Mouse (Mus musculus) kidney, embryonic 14.5 days (tissue): ENCODE data around the gene Scaper. TPM values are rescaled to one million over a fixed set of nuclear protein-coding genes. Genes with fewer than 3 reads are reported as not detected.
A peak's percentile ranks its signal among the peaks of the same experiment; 100 is the strongest.

ENCODE experiments used
- ATAC-seq: fragments of 200-750 bp; cut with Nextera tagmentation; 2 replicates; pipeline ENCODE4 v1.8.0; 2017; ENCODE audit warnings: moderate number of reproducible peaks, mild to moderate bottlenecking, moderate TSS enrichment, moderate library complexity; ENCODE audit not compliant: low FRiP score, low TSS enrichment
- H3K27ac ChIP-seq: fragments of 300-500 bp; sonication (generic); 2 replicates; pipeline ENCODE4 v1.5.1; 2014; ENCODE audit warnings: low read depth, mild to moderate bottlenecking, low read length, moderate library complexity, mixed read lengths
- H3K27me3 ChIP-seq: fragments of 300-500 bp; sonication (generic); 2 replicates; pipeline ENCODE4 v1.6.1; 2014; ENCODE audit warnings: mild to moderate bottlenecking, low read length; ENCODE audit not compliant: control insufficient read depth, insufficient read depth
- H3K36me3 ChIP-seq: fragments of 300-500 bp; sonication (generic); 2 replicates; pipeline ENCODE4 v1.6.1; 2014; ENCODE audit warnings: low read length, mixed read lengths; ENCODE audit not compliant: control insufficient read depth, insufficient read depth
- H3K4me1 ChIP-seq: fragments of 300-500 bp; sonication (generic); 2 replicates; pipeline ENCODE4 v1.6.1; 2014; ENCODE audit warnings: low read length, mixed read lengths; ENCODE audit not compliant: control insufficient read depth, insufficient read depth
- H3K4me2 ChIP-seq: fragments of 300-500 bp; sonication (generic); replicated peaks from 2 replicates; pipeline ENCODE4 v1.6.1; 2014; ENCODE audit warnings: low read depth, mild to moderate bottlenecking, low read length
- H3K4me3 ChIP-seq: fragments of 300-500 bp; sonication (generic); 2 replicates; pipeline ENCODE4 v1.5.1; 2014; ENCODE audit warnings: mild to moderate bottlenecking, low read length
- H3K9ac ChIP-seq: fragments of 300-500 bp; sonication (generic); 2 replicates; pipeline ENCODE4 v1.6.1; 2014; ENCODE audit warnings: low read depth, mild to moderate bottlenecking, low read length, moderate library complexity
- H3K9me3 ChIP-seq: fragments of 300-500 bp; sonication (generic); 2 replicates; pipeline ENCODE4 v1.6.1; 2016; ENCODE audit warnings: low read length; ENCODE audit not compliant: control insufficient read depth
- WGBS: fragments of 180-500 bp; shearing (Covaris S2); extraction: QIAGEN DNeasy Blood & Tissue Kit; methylation state at CpG from one replicate; pipeline ENCODE4 v1.1.7; 2014; 5-methylcytosine and 5-hydroxymethylcytosine counted together
- polyA plus RNA-seq: library from polyadenylated mRNA; unstranded; fragments of >200 nt; fragmentation: Nextera tagmentation; extraction: Ambion mirVana; gene quantifications from 2 replicates; pipeline ENCODE4 v1.2.1, GENCODE M21; 2014

Scaper gene
- polyA plus RNA-seq, 1 experiment from 2014 or later: 10.3 TPM

- Histone ChIP-seq H3K9ac (no peak overlapping the region), H3K27ac (no peak overlapping the region), H3K4me2 (peak overlapping the region; percentile 79), H3K4me3 (peak overlapping the region; percentile 47), H3K9me3 (no peaks in the 10 kb centered on the region), H3K4me1 (peaks cover 21% of the 10 kb centered on the region), H3K36me3 (no peaks in the 10 kb centered on the region), H3K27me3 (peaks cover 76% of the 10 kb centered on the region)
- no peak for ATAC-seq
- WGBS: 2% methylated on average over 31 of the region's 31 CpGs
Observed at GRCm38 (mm10) chr9:55539661-55540390, 398.1 kb downstream of the Scaper start.

- H3K36me3 ChIP-seq: no peaks in the 10 kb centered on the region
- no peak overlapping the region for H3K4me2 ChIP-seq
- ATAC-seq: no peak
- 4% methylated on average over 1 of the region's 1 CpGs for WGBS
- peaks cover 75% of the 10 kb centered on the region for H3K27me3 ChIP-seq
- no peak overlapping the region for H3K27ac ChIP-seq
- H3K9ac ChIP-seq: no peak overlapping the region
- no peak overlapping the region; the same call in 1 of the 2 replicates for H3K4me3 ChIP-seq
- no peaks in the 10 kb centered on the region for H3K9me3 ChIP-seq
- peaks cover 20% of the 10 kb centered on the region; the same call in 1 of the 2 replicates for H3K4me1 ChIP-seq
Observed at GRCm38 (mm10) chr9:55539006-55539405, 398.9 kb downstream of the Scaper start.

DNA sequence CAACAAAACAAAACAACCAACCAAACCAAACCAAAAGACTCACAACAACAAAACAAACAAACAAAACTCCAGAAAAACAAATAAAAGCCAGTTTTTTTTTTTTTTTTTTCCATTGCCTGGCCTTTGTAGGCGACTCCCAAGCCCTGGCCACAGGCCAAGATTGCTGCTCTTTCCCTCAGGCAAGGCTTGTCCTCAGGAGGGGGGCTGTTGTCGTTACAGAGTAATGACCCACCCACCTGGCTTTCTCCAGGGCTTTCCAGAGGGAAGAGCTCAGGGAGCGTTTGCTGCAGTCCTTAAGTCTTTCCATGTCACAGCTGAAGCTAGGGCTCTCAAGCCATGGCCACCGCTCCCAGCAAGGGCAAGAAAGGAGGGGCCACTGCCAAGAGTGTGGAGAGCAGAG, 399.5 kb downstream of the Scaper start, which contains the start of gene Isl2:
TSS of gene Isl2 (plus strand) at position 296 of the 400 bp plus-strand sequence.
- peak within 1 kb of the TSS; percentile 4 for H3K4me3 ChIP-seq
- H3K36me3 ChIP-seq: no peaks in the 10 kb centered on the region
- H3K9me3 ChIP-seq: no peaks in the 10 kb centered on the region
- H3K4me1 ChIP-seq: peaks cover 20% of the 10 kb centered on the region; the same call in 1 of the 2 replicates
- no peak for ATAC-seq
- no peak within 1 kb of the TSS for H3K4me2 ChIP-seq
- no peak within 1 kb of the TSS for H3K9ac ChIP-seq
- H3K27ac ChIP-seq: no peak within 1 kb of the TSS
- peaks cover 69% of the 10 kb centered on the region for H3K27me3 ChIP-seq
- 11% methylated on average over 4 of the region's 4 CpGs for WGBS

DNA sequence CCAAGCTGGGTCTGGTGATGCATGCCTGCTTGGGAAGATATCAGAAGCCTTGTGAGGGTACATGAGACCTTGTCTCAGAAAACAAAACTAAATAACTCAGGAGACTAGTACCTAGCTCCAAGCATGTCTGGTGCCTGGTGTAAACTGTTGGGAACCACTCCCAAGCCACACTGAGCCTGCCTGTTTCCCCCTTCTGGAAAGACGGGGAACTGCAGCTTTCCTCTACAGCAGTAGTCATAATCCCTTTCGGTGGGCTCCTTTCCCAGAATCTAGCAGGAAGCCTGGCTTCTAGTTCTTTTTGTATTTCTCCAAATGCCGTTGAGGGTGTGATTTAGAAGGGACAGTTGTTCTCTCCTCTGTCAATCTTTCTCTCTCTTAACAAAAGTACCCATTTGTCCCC, 402.0 kb downstream of the Scaper start:
- Histone ChIP-seq H3K4me3 (no peak overlapping the region), H3K4me2 (no peak overlapping the region), H3K9ac (no peak overlapping the region), H3K27me3 (peaks cover 45% of the 10 kb centered on the region), H3K27ac (no peak overlapping the region), H3K9me3 (no peaks in the 10 kb centered on the region), H3K4me1 (0 out of 2 replicates have a peak, but pooled peaks cover 8% of the 10 kb centered on the region), H3K36me3 (no peaks in the 10 kb centered on the region)
- 20% methylated on average over 3 of the region's 3 CpGs for WGBS
- no peak for ATAC-seq

- Histone ChIP-seq H3K4me2 (no peak overlapping the region), H3K36me3 (no peaks in the 10 kb centered on the region), H3K27me3 (no peaks in the 10 kb centered on the region), H3K9ac (no peak overlapping the region), H3K27ac (no peak overlapping the region), H3K4me3 (no peak overlapping the region), H3K4me1 (no peaks in the 10 kb centered on the region), H3K9me3 (no peaks in the 10 kb centered on the region)
- ATAC-seq: no peak
- 46% methylated on average over 4 of the region's 4 CpGs for WGBS
Observed at GRCm38 (mm10) chr9:55525716-55526115, 412.2 kb downstream of the Scaper start.

- Histone ChIP-seq H3K4me3 (peak within 1 kb of the TSS; percentile 96), H3K9me3 (no peaks in the 10 kb centered on the region), H3K27me3 (peaks cover 3% of the 10 kb centered on the region; the same call in 1 of the 2 replicates), H3K36me3 (no peaks in the 10 kb centered on the region), H3K9ac (peak within 1 kb of the TSS; percentile 93), H3K4me1 (peaks cover 11% of the 10 kb centered on the region; the same call in 1 of the 2 replicates), H3K4me2 (peak within 1 kb of the TSS; percentile 76), H3K27ac (peak within 1 kb of the TSS; percentile 85)
- WGBS: under 1% methylated on average over 47 of the region's 47 CpGs
- ATAC-seq: peak; percentile 99
Observed at GRCm38 (mm10) chr9:55512027-55512543, 425.8 kb downstream of the Scaper start, which contains the start of gene Etfa. Etfa (minus strand) TSS chr9:55512243.

DNA sequence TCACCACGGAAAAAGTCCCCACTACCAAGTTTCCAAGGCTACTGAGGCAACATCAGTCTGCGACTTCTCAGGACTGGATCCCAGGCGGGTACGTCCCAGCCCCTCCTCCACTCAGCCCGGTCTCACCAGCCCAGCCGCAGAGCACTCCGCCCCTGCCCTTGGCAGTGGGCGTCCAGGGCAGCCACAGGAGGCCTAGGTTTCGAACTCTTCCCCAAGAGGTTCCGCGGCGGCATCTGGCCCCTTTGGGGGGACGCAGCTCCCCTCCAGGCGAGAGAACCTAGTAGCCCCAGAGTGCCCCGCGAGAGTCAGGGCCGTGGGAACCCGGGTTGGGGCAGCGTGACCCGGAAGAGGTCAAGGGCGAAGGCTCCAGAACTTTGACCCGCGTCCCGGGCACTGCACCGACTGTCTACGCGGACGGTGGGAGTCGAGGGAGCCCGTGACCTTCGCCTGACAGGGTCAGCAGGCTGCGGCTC, 426.4 kb downstream of the Scaper start:
- H3K9me3 ChIP-seq: no peaks in the 10 kb centered on the region
- H3K27me3 ChIP-seq: peaks cover 3% of the 10 kb centered on the region; the same call in 1 of the 2 replicates
- H3K4me1 ChIP-seq: peaks cover 11% of the 10 kb centered on the region; the same call in 1 of the 2 replicates
- peak overlapping the region; percentile 85 for H3K27ac ChIP-seq
- no peaks in the 10 kb centered on the region for H3K36me3 ChIP-seq
- H3K4me3 ChIP-seq: peak overlapping the region; percentile 96
- ATAC-seq: peak; percentile 79
- peak overlapping the region; percentile 93 for H3K9ac ChIP-seq
- H3K4me2 ChIP-seq: peak overlapping the region; percentile 76
- WGBS: under 1% methylated on average over 31 of the region's 32 CpGs

DNA sequence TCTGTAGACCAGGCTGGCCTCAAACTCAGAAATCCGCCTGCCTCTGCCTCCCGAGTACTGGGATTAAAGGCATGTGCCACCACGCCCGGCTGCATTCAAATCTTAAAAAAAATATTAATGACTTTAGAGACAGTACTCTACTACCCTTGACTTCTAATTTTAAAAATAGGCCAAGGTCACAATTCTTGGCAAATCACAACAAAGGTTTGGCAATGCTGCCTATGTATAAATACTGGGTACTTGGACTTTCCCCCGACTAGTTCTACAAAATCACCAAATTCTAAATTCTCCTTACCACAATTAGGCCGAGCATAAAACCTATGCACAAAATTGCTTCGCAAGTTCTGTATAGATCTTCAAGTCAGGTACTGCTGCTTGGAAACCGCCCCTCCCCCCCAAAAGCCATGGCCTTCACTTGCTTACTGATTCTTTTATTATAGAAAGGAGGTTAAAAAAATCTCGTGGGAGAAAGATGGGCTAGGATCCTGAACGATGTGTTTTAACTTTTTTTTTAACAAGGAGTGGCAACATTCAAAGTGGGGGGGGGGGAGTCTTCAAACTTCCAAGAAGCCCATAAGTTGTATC, 427.2 kb downstream of the Scaper start:
- Histone ChIP-seq H3K36me3 (0 out of 2 replicates have a peak, but pooled peaks cover under 1% of the 10 kb centered on the region), H3K9me3 (no peaks in the 10 kb centered on the region), H3K4me2 (peak overlapping the region; percentile 76), H3K4me3 (peak overlapping the region; percentile 96; the same call in 1 of the 2 replicates), H3K27me3 (peaks cover 3% of the 10 kb centered on the region; the same call in 1 of the 2 replicates), H3K4me1 (peaks cover 11% of the 10 kb centered on the region; the same call in 1 of the 2 replicates), H3K9ac (peak overlapping the region; percentile 93; the same call in 1 of the 2 replicates), H3K27ac (no peak overlapping the region)
- ATAC-seq: no peak
- WGBS: 83% methylated on average over 10 of the region's 10 CpGs
